Mouse (Mus musculus) C2C12 (cell line): ENCODE data around the gene Sh3pxd2a.

Experiments used
- CEBPB ChIP-seq: IDR thresholded peaks from one replicate; pipeline ENCODE4 v1.6.1; 2011; ENCODE audit warnings: low read depth, mild to moderate bottlenecking, control low read depth, moderate library complexity
- CTCF ChIP-seq: IDR thresholded peaks from one replicate; pipeline ENCODE4 v1.5.1; 2011; ENCODE audit not compliant: control insufficient read depth, insufficient read depth, insufficient read length
- FOSL1 ChIP-seq: IDR thresholded peaks from one replicate; pipeline ENCODE4 v1.8.0; 2011; ENCODE audit warnings: mild to moderate bottlenecking, low read length; ENCODE audit not compliant: poor library complexity, insufficient read depth, severe bottlenecking
- MAX ChIP-seq: IDR thresholded peaks from one replicate; pipeline ENCODE4 v1.6.1; 2011; ENCODE audit warnings: mild to moderate bottlenecking, control low read depth
- MYOD1 ChIP-seq: IDR thresholded peaks from one replicate; pipeline ENCODE4 v1.6.1; 2011; ENCODE audit warnings: low read depth; ENCODE audit not compliant: control insufficient read depth, insufficient read length
- MYOG ChIP-seq: IDR thresholded peaks from one replicate; pipeline ENCODE4 v1.6.1; 2011; ENCODE audit not compliant: control insufficient read depth, insufficient read length; ENCODE audit errors: extremely low read depth
- USF1 ChIP-seq: IDR thresholded peaks from one replicate; pipeline ENCODE4 v1.6.1; 2011; ENCODE audit warnings: low read depth, mild to moderate bottlenecking, control low read depth, moderate library complexity

- no peak for TF ChIP-seq CTCF
- TF ChIP-seq MYOG, result no peak
- TF ChIP-seq MAX, result no peak
- no peak for TF ChIP-seq USF1
- no peak for TF ChIP-seq MYOD1
- TF ChIP-seq CEBPB, result no peak
- no peak for TF ChIP-seq FOSL1
These were observed 233.5 kb downstream of the Sh3pxd2a start for GRCm38 (mm10) chr19:47230682-47231081.
